Mouse (Mus musculus): ENCODE measurements around the gene Rasl11b. TPM values are rescaled to one million over a fixed set of nuclear protein-coding genes. Genes with fewer than 3 reads are reported as not detected.

Gene Rasl11b
- polyA plus RNA-seq, 1 experiment, result 10.1 TPM

DNA sequence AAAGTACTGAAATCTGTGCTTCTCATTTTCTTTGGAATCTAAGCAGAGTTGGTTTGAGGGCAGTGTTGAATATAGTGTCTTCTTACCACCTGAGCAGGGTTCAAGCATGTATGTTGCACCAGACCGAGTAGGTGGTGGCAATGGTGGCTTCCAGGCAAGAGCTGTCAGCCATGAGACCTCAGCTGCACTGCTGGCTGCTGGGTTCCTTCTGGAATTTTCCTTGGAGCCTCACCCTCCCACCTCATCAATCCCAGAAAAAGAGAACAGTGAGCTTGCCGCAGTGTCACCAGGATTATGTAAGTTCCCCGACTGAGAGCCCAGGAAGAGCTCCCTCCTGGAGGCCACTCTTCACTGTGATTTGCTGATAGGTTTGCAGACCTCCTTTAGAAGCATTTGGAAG is 12.1 kb downstream of the Rasl11b start:
- Histone ChIP-seq H3K4me1 (ENCODE audit: control insufficient read depth, insufficient read depth, insufficient read length, low read length) (no peaks in the 10 kb centered on the region), H3K36me3 (ENCODE audit: control insufficient read depth, insufficient read depth, low read length) (no peaks in the 10 kb centered on the region), H3K4me3 (ENCODE audit: low read depth, low read length) (no peak overlapping the region), H3K27me3 (ENCODE audit: control insufficient read depth, insufficient read depth, low read length) (no peaks in the 10 kb centered on the region), H3K27ac (ENCODE audit: insufficient read depth, low read depth, low read length) (no peak overlapping the region)
- 85% methylated on average over 3 of the region's 3 CpGs for WGBS
- TF ChIP-seq POLR2A (IDR thresholded peaks at IDR 0.05; ENCODE audit: low read depth, low read length) (no peak), CTCF (IDR thresholded peaks at IDR 0.05; ENCODE audit: extremely low read depth, insufficient read length, insufficient replicate concordance, low read depth, low read length) (no peak)

DNA sequence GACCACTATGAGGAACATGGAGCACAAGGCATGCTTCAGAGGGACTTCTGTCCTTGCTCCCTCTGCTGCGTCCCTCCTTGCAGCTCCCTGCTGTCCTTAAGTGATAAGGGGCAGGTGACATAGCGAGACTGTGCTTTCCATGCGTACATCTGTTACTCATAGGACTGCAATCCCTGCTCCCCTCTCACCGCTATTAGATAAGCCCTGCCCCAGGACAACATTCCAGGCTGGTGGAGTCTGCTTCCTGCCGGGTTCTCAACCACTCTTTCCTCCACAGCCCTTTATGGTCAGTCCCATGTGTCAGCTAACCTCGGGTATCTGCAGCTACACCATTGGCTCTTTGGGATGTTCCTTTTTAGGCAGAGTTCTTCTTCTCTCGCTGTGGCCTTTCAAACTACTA is 13.4 kb downstream of the Rasl11b start:
- Histone ChIP-seq H3K27ac (ENCODE audit: insufficient read depth, low read depth, low read length) (no peak overlapping the region), H3K4me3 (ENCODE audit: low read depth, low read length) (no peak overlapping the region), H3K27me3 (ENCODE audit: control insufficient read depth, insufficient read depth, low read length) (no peaks in the 10 kb centered on the region), H3K4me1 (ENCODE audit: control insufficient read depth, insufficient read depth, insufficient read length, low read length) (no peaks in the 10 kb centered on the region), H3K36me3 (ENCODE audit: control insufficient read depth, insufficient read depth, low read length) (no peaks in the 10 kb centered on the region)
- WGBS, result 66% methylated on average over 7 of the region's 7 CpGs
- no peak for TF ChIP-seq POLR2A (IDR thresholded peaks at IDR 0.05; ENCODE audit: low read depth, low read length)
- no peak for TF ChIP-seq CTCF (IDR thresholded peaks at IDR 0.05; ENCODE audit: extremely low read depth, insufficient read length, insufficient replicate concordance, low read depth, low read length)

DNA sequence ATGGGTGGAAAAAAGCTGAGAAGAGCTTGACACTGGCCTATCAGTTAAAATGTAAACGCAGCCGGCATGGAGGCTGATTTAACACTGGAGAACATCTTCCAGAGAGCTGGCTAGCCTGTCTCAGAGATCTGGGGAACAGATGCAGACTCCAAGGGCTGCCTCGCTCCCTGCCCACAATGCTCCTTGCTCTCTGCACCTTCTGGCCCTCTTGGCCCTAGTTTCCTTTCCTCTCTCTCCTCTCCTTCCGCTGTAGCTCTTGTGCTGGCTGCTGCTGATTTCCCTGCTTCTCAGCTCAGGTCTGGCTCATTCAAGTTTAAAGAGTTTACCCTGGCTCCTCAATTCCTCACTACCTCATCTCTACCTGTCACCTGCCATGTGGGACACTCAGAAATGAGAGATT is 14.6 kb downstream of the Rasl11b start:
- no peak overlapping the region for H3K27ac ChIP-seq (ENCODE audit: insufficient read depth, low read depth, low read length)
- no peaks in the 10 kb centered on the region for H3K36me3 ChIP-seq (ENCODE audit: control insufficient read depth, insufficient read depth, low read length)
- no peaks in the 10 kb centered on the region for H3K4me1 ChIP-seq (ENCODE audit: control insufficient read depth, insufficient read depth, insufficient read length, low read length)
- 87% methylated on average over 4 of the region's 4 CpGs for WGBS
- TF ChIP-seq POLR2A (IDR thresholded peaks at IDR 0.05; ENCODE audit: low read depth, low read length), result no peak
- no peak overlapping the region for H3K4me3 ChIP-seq (ENCODE audit: low read depth, low read length)
- H3K27me3 ChIP-seq (ENCODE audit: control insufficient read depth, insufficient read depth, low read length), result no peaks in the 10 kb centered on the region

DNA sequence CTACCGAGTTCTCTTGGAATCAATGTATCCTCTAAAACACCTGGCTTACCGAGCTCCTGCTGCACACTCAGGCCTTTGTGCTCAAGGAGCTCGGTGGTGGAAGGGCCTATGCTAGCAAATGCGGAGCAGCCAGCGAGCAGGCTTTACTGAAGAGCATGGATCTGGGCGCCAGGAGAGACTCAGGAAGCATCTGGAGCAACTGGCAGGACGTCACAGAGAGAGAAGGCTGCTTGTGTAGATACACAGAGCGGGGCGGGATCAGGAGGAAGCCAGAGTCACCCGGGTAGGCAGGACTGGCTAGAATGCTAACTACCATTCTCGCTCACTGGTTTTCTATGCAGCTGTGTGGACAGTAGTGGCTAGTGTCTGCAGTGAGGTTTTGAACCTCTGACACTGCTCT is 16.3 kb downstream of the Rasl11b start:
- 77% methylated on average over 11 of the region's 11 CpGs for whole genome bisulfite sequencing
- Histone ChIP-seq H3K27ac (ENCODE audit: insufficient read depth, low read depth, low read length) (no peak overlapping the region), H3K27me3 (ENCODE audit: control insufficient read depth, insufficient read depth, low read length) (no peaks in the 10 kb centered on the region), H3K4me1 (ENCODE audit: control insufficient read depth, insufficient read depth, insufficient read length, low read length) (no peaks in the 10 kb centered on the region), H3K36me3 (ENCODE audit: control insufficient read depth, insufficient read depth, low read length) (no peaks in the 10 kb centered on the region), H3K4me3 (ENCODE audit: low read depth, low read length) (no peak overlapping the region)
- TF ChIP-seq POLR2A (IDR thresholded peaks at IDR 0.05; ENCODE audit: low read depth, low read length), result no peak
- no peak for TF ChIP-seq CTCF (IDR thresholded peaks at IDR 0.05; ENCODE audit: extremely low read depth, insufficient read length, insufficient replicate concordance, low read depth, low read length)

DNA sequence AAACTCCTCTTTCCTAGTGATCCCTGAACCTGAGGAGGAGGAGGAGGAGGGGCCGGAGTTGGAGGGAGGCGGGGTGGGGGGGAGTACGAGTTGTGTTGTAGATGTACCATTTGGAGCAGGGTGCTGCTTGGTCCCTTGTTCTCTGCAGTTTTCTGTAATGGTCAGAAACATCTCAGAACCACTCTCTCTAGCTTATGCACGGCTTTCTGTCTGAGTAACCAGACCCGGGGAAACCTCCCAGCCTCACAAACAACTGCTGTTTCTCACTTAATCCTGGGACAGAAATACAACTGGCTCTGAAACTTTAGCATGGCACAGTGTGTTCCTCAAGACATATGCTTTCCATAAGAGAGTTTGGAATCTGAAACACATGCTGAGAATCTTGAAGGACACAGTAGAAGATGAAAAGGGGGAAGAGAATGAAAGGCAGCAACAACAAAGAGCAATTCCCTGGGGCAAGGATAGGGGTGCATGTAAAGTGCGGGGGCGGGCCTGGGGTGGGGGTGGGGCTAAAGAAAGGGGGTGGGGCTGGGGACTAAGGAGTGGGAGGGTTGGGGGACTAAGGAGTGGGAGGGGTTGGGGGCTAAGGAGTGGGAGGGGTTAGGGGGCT is 19.5 kb downstream of the Rasl11b start:
- H3K4me3 ChIP-seq (ENCODE audit: low read depth, low read length), result no peak overlapping the region
- no peak overlapping the region for H3K27ac ChIP-seq (ENCODE audit: insufficient read depth, low read depth, low read length)
- TF ChIP-seq POLR2A (IDR thresholded peaks at IDR 0.05; ENCODE audit: low read depth, low read length) (no peak), CTCF (IDR thresholded peaks at IDR 0.05; ENCODE audit: extremely low read depth, insufficient read length, insufficient replicate concordance, low read depth, low read length) (no peak)
- 58% methylated on average over 7 of the region's 7 CpGs for WGBS
- no peaks in the 10 kb centered on the region for H3K4me1 ChIP-seq (ENCODE audit: control insufficient read depth, insufficient read depth, insufficient read length, low read length)
- H3K36me3 ChIP-seq (ENCODE audit: control insufficient read depth, insufficient read depth, low read length), result no peaks in the 10 kb centered on the region
- no peaks in the 10 kb centered on the region for H3K27me3 ChIP-seq (ENCODE audit: control insufficient read depth, insufficient read depth, low read length)

DNA sequence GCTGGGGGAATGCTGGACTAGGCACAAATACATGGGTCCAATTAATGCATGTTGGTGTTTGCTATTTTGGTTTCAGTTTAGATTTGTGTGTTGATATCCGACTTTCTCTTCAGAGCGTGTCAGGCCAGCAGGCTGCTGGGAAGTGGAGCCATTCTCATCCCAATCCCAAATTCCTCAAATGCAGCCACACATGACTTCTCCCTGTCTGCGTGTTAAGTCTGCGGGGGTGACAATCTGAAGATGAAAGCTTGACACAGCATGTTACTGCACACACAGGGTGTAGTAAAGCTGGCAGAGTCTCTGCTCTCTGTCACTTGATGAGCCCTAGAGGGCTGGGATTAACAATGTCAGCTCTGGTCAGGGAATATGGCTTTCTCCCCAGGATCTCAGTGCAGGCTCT is 20.0 kb downstream of the Rasl11b start:
- H3K4me3 ChIP-seq (ENCODE audit: low read depth, low read length), result no peak overlapping the region
- H3K27ac ChIP-seq (ENCODE audit: insufficient read depth, low read depth, low read length), result no peak overlapping the region
- no peaks in the 10 kb centered on the region for H3K36me3 ChIP-seq (ENCODE audit: control insufficient read depth, insufficient read depth, low read length)
- WGBS, result 73% methylated on average over 4 of the region's 4 CpGs
- TF ChIP-seq CTCF (IDR thresholded peaks at IDR 0.05; ENCODE audit: extremely low read depth, insufficient read length, insufficient replicate concordance, low read depth, low read length) (no peak), POLR2A (IDR thresholded peaks at IDR 0.05; ENCODE audit: low read depth, low read length) (no peak)
- no peaks in the 10 kb centered on the region for H3K4me1 ChIP-seq (ENCODE audit: control insufficient read depth, insufficient read depth, insufficient read length, low read length)
- H3K27me3 ChIP-seq (ENCODE audit: control insufficient read depth, insufficient read depth, low read length), result no peaks in the 10 kb centered on the region

DNA sequence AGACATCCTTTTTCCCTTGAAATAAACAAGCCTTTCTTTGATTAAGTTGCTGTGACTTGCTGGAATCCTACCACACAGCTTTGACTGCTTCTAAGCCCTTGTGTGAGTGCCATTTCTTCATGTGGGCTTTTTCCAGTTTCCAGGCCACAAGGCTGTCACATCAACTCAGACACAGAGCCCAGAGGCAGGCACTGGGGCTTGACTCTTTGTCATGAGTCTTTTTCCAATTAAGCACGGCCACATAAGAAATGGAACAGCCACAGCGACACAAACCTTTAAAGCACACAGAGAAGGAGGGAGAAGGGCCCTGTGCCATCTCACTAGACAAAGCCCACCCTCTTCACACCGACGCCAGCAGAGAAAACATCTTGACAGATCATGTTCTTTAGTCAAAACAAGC is 23.4 kb downstream of the Rasl11b start:
- Histone ChIP-seq H3K27me3 (ENCODE audit: control insufficient read depth, insufficient read depth, low read length) (no peaks in the 10 kb centered on the region), H3K4me1 (ENCODE audit: control insufficient read depth, insufficient read depth, insufficient read length, low read length) (no peaks in the 10 kb centered on the region), H3K4me3 (ENCODE audit: low read depth, low read length) (no peak overlapping the region), H3K27ac (ENCODE audit: insufficient read depth, low read depth, low read length) (no peak overlapping the region), H3K36me3 (ENCODE audit: control insufficient read depth, insufficient read depth, low read length) (no peaks in the 10 kb centered on the region)
- TF ChIP-seq CTCF (IDR thresholded peaks at IDR 0.05; ENCODE audit: extremely low read depth, insufficient read length, insufficient replicate concordance, low read depth, low read length) (no peak), POLR2A (IDR thresholded peaks at IDR 0.05; ENCODE audit: low read depth, low read length) (no peak)
- WGBS, result 88% methylated on average over 4 of the region's 4 CpGs

DNA sequence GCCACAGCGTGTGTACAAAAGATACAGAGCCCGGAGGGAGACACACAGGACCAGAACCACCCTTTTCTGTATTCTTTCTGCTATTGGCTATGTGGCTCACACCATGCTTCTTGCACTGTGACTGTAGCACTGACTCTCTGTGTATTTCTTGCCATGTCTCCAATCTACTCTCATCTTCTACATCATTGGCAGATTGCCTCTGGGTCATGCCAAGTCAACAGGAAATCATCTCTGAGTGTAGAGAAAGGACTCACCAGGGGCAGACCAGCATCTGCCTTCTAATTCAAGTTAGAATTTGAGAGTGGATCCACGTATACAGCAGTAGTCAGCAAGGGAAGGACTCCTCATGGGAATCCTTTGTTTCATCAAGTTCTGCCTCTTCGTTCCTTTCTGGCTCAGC is 27.5 kb downstream of the Rasl11b start:
- Histone ChIP-seq H3K27me3 (ENCODE audit: control insufficient read depth, insufficient read depth, low read length) (no peaks in the 10 kb centered on the region), H3K4me3 (ENCODE audit: low read depth, low read length) (no peak overlapping the region), H3K36me3 (ENCODE audit: control insufficient read depth, insufficient read depth, low read length) (no peaks in the 10 kb centered on the region), H3K4me1 (ENCODE audit: control insufficient read depth, insufficient read depth, insufficient read length, low read length) (no peaks in the 10 kb centered on the region), H3K27ac (ENCODE audit: insufficient read depth, low read depth, low read length) (no peak overlapping the region)
- TF ChIP-seq CTCF (IDR thresholded peaks at IDR 0.05; ENCODE audit: extremely low read depth, insufficient read length, insufficient replicate concordance, low read depth, low read length) (no peak), POLR2A (IDR thresholded peaks at IDR 0.05; ENCODE audit: low read depth, low read length) (no peak)
- WGBS, result 87% methylated on average over 4 of the region's 4 CpGs

Data from small intestine, adult 2 months (tissue).